Mouse (Mus musculus): Measurements from ENCODE around the gene Myt1l.

GRCm38 (mm10) chr12:29798595-29799391 lies 270.6 kb downstream of the Myt1l start:
- no peak for TF ChIP-seq CTCF (conservative IDR thresholded peaks at IDR 0.05; ENCODE audit: low read length)
- TF ChIP-seq NANOG (IDR thresholded peaks at IDR 0.05; ENCODE audit: borderline replicate concordance, low read length) = no peak

Data from E14TG2a.4 (cell line).